Mouse (Mus musculus) small intestine, adult 2 months (tissue): ENCODE measurements around the gene Trim38.

Source experiments
- CTCF ChIP-seq: fragments of 200-500 bp; IDR thresholded peaks from 2 replicates; pipeline ENCODE4 v1.5.1; 2012; ENCODE audit warnings: low read depth, mild to moderate bottlenecking, control low read depth, inconsistent platforms, low read length, moderate library complexity, mixed read lengths; ENCODE audit not compliant: insufficient replicate concordance, insufficient read length; ENCODE audit errors: extremely low read depth
- POLR2A ChIP-seq: fragments of 200-500 bp; IDR thresholded peaks from 2 replicates; pipeline ENCODE4 v1.6.1; 2012; ENCODE audit warnings: low read depth, mild to moderate bottlenecking, control low read depth, inconsistent platforms, low read length, moderate library complexity

DNA sequence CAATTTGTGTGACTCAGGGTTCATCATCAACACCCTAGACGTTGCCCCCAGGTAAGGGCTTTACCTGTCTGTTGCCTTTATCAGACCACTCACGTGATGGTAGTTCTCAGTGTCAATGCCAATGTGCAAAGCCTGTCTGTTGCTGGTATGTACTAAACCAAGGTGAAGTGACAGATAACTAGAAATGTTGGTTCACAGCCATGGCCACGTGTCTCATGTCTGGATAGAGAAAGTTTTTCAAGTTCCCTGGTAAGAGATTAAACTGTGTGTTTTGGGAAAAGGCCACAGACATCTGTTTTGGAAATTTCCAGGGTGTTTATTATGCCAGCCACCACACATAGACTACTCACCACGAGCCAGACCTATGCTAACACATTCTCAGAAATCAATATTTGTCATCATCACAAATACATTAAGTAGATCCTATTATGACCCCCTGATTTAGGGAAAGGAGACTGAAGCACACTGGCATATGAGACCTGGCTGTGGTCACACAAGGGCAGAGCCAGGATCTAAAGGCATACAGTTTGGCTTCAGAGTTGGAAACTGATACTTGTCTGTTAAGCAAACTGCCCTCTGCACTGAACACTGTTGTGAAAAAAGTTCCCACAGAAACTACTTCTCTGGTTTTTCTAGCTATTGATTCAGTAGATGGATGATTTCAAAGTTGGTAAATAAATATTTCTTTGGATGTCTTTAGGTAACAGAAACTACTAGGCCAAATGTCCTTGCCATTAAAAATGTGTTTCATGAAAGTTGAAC is 50.6 kb downstream of the Trim38 start:
- TF ChIP-seq POLR2A (no peak), CTCF (no peak)
